Mouse (Mus musculus) kidney, adult 2 months (tissue): Measurements from ENCODE around the gene Mapk8.

Experiments used
- CTCF ChIP-seq: fragments of 200-500 bp; conservative IDR thresholded peaks from 2 replicates; pipeline ENCODE4 v1.5.1; 2011; ENCODE audit warnings: low read depth, mild to moderate bottlenecking, control low read depth, low read length, moderate library complexity, mixed read lengths; ENCODE audit not compliant: insufficient read depth, insufficient read length
- POLR2A ChIP-seq: fragments of 200-500 bp; IDR thresholded peaks from one replicate; pipeline ENCODE4 v1.6.1; 2011; ENCODE audit warnings: low read depth, low read length, control low read depth

DNA sequence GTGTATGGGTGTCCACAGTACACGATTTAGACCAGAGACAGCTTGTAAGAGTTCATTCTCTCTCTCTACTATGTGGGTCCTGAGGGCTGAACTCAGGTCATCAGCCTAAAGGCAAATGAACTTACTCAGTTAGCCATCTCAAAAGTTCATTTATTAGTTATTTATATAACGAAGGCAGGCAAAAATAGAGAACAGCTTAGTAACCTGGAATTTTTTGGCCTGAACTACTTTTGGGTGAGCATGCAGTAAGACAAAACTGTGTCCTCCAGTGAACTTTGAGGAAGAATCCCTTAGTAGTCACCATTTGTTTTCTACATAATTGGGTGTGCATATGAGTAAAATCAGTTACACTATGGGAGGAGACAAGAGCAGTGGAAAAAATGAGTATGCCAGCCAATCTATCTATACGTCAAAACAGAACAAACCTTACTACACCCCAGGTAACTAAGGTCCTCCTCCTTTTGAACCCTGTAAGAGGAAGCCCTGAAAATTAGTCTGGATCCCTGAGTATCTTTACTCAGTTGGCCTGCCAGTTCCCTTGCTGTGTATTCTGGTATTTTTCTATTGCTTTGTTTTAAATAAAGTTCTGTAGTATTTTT lies 28.5 kb downstream of the Mapk8 start:
- TF ChIP-seq CTCF (no peak), POLR2A (no peak)
